Mouse (Mus musculus) intestine, postnatal 0 days (tissue): ENCODE data around the gene Ptrh2. TPM values are rescaled to one million over a fixed set of nuclear protein-coding genes. Genes with fewer than 3 reads are reported as not detected.

Source experiments
- ATAC-seq: fragments of 200-750 bp; cut with Nextera tagmentation; 2 replicates; pipeline ENCODE4 v1.8.0; 2017; ENCODE audit warnings: mild to moderate bottlenecking, moderate TSS enrichment, moderate library complexity
- H3K27ac ChIP-seq: fragments of 300-500 bp; sonication (generic); 2 replicates; pipeline ENCODE4 v1.5.1; 2014; ENCODE audit warnings: mild to moderate bottlenecking, low read depth, low read length, moderate library complexity
- H3K27me3 ChIP-seq: fragments of 300-500 bp; sonication (generic); replicated peaks from 2 replicates; pipeline ENCODE4 v1.6.1; 2014; ENCODE audit warnings: low read length, mixed read lengths; ENCODE audit not compliant: control insufficient read depth, insufficient read depth
- H3K36me3 ChIP-seq: fragments of 300-500 bp; sonication (generic); 2 replicates; pipeline ENCODE4 v1.6.1; 2014; ENCODE audit warnings: mild to moderate bottlenecking, moderate library complexity; ENCODE audit not compliant: control insufficient read depth, insufficient read depth
- H3K4me1 ChIP-seq: fragments of 300-500 bp; sonication (generic); replicated peaks from 2 replicates; pipeline ENCODE4 v1.6.1; 2014; ENCODE audit warnings: antibody characterized with exemption, low read length, mixed read lengths; ENCODE audit not compliant: control insufficient read depth, insufficient read depth
- H3K4me2 ChIP-seq: fragments of 300-500 bp; sonication (generic); replicated peaks from 2 replicates; pipeline ENCODE4 v1.6.1; 2014; ENCODE audit warnings: low read depth, mild to moderate bottlenecking, moderate library complexity
- H3K4me3 ChIP-seq: fragments of 300-500 bp; sonication (generic); 2 replicates; pipeline ENCODE4 v1.5.1; 2014; ENCODE audit warnings: low read depth, low read length
- H3K9ac ChIP-seq: fragments of 300-500 bp; sonication (generic); 2 replicates; pipeline ENCODE4 v1.6.1; 2014; ENCODE audit warnings: mild to moderate bottlenecking, low read depth, low read length
- H3K9me3 ChIP-seq: fragments of 300-500 bp; sonication (generic); 2 replicates; pipeline ENCODE4 v1.6.1; 2016; ENCODE audit warnings: mixed run types; ENCODE audit not compliant: control insufficient read depth
- CTCF ChIP-seq: sonication (generic); IDR thresholded peaks from 2 replicates; pipeline ENCODE4 v1.5.1; 2016; ENCODE audit warnings: low read depth, mild to moderate bottlenecking, control low read depth, antibody characterized with exemption, moderate library complexity
- WGBS: fragments of 180-500 bp; shearing (Covaris S2); extraction: QIAGEN DNeasy Blood & Tissue Kit; methylation state at CpG from one replicate; pipeline ENCODE4 v1.1.7; 2014; 5-methylcytosine and 5-hydroxymethylcytosine counted together
- polyA plus RNA-seq: library from polyadenylated mRNA; unstranded; fragments of >200 nt; fragmentation: Nextera tagmentation; extraction: Ambion mirVana; gene quantifications from 2 replicates; pipeline ENCODE4 v1.2.1, GENCODE M21; 2015

Ptrh2 gene
- polyA plus RNA-seq, 1 experiment from 2014 or later = 14.2 TPM

DNA sequence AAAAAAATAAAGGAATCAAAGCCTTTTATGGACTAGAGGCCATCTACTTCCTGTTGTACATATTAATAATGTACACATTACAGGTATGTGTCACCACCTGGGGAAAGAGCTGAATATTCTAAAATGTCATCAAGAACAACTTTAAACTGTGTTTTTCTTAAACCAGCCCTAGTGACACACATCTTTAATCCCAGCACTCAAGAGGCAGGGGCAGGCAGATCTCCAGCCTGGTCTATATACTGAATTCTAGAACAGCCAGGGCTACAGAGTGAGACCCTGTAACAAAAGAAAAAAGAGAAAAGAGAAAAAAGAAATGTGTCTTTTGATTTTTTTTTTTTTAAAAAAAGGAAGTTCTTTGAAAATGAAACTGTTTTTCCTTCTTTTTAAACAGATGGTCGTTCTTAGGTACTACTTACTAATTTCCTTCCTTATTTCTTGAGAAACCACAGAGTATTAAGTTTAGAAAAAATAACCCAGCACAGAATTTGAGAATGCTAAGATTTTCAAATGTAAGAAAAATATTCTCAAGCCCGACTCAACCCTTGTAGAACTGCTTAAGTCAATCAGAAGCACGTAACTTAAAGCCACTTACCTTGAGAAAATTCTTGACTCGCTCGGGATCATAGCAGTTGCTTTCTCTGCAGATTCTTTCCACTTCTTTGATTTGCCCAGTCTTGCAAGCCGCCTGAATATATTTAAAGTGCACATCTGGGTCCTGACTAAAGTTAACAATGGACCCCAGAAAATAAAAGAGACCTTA is 33.7 kb downstream of the Ptrh2 start:
- peaks cover 72% of the 10 kb centered on the region for H3K36me3 ChIP-seq
- no peaks in the 10 kb centered on the region for H3K4me1 ChIP-seq
- 91% methylated on average over 6 of the region's 6 CpGs for WGBS
- no peak overlapping the region for H3K27ac ChIP-seq
- no peak overlapping the region for H3K4me2 ChIP-seq
- no peak overlapping the region for H3K9ac ChIP-seq
- ATAC-seq = no peak
- no peak overlapping the region for H3K4me3 ChIP-seq
- no peaks in the 10 kb centered on the region for H3K9me3 ChIP-seq
- TF ChIP-seq CTCF = no peak
- no peaks in the 10 kb centered on the region for H3K27me3 ChIP-seq

DNA sequence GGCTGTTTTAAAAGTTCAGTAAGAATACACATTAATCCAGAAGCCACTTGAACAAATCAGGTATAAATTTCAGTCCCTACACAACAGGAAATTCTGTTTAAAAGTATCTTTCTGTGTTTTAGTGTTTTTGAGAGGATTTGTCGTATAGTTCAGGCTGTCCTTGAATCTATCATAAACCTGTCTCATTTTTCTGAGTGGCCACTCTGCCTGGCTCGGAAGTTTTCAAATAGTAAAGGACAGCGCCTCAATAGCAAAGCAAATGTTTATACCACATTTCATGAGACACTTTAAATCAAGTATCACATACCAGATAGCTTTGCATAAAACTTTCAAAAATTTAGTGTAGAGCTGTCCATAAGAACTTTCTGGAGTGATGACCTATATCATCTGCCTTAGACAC is 34.6 kb downstream of the Ptrh2 start:
- no peak for ATAC-seq
- TF ChIP-seq CTCF = no peak
- no peak overlapping the region for H3K4me2 ChIP-seq
- H3K4me1 ChIP-seq = no peaks in the 10 kb centered on the region
- 84% methylated on average over 3 of the region's 3 CpGs for WGBS
- no peak overlapping the region for H3K4me3 ChIP-seq
- H3K9me3 ChIP-seq = no peaks in the 10 kb centered on the region
- no peaks in the 10 kb centered on the region for H3K27me3 ChIP-seq
- H3K9ac ChIP-seq = no peak overlapping the region
- no peak overlapping the region for H3K27ac ChIP-seq
- H3K36me3 ChIP-seq = peaks cover 71% of the 10 kb centered on the region

DNA sequence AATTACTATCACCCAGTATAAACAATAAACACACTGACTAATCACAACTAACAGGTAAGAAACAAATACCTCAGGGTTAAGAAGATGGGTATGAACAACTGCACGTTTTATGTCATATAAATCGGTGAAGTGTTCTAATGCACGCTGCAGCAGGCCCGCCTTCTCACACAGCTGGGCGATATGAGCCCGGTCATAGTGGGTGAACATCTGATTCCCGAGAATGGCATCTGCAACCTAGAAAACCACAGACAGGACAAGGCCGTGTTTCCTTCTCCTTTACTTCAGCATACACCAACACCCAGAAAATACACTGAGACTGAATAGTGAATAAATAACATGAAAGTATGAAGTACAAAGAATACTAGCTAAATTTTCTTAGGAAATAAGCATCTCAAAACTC is 35.6 kb downstream of the Ptrh2 start:
- Histone ChIP-seq H3K4me1 (no peaks in the 10 kb centered on the region), H3K4me2 (no peak overlapping the region), H3K27me3 (no peaks in the 10 kb centered on the region), H3K27ac (no peak overlapping the region), H3K9me3 (no peaks in the 10 kb centered on the region), H3K9ac (no peak overlapping the region), H3K36me3 (peaks cover 70% of the 10 kb centered on the region), H3K4me3 (no peak overlapping the region)
- no peak for TF ChIP-seq CTCF
- WGBS = 90% methylated on average over 8 of the region's 8 CpGs
- no peak for ATAC-seq

DNA sequence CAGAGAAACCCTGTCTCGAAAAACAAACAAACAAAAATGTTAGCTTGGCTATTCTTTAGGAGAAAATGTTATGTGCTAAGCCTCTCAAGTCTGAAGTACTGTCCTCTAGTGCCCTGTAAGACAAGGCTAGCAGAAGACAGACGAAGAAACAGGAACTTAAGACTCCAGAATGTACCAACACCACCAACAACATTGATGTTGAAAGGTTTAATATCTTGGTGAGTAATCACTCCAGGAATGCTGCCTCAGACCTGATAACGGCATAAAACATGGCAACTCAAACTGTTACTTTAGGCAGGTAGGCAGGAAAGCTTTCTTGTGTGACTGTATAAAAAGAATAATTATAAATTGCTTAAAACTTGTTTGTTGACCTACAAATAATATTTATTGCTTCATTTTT is 40.2 kb downstream of the Ptrh2 start:
- H3K9me3 ChIP-seq = no peaks in the 10 kb centered on the region
- ATAC-seq = no peak
- WGBS = 78% methylated on average over 3 of the region's 3 CpGs
- no peaks in the 10 kb centered on the region for H3K27me3 ChIP-seq
- H3K27ac ChIP-seq = no peak overlapping the region
- no peak overlapping the region for H3K9ac ChIP-seq
- no peak overlapping the region for H3K4me2 ChIP-seq
- no peak overlapping the region for H3K4me3 ChIP-seq
- no peaks in the 10 kb centered on the region for H3K4me1 ChIP-seq
- peaks cover 68% of the 10 kb centered on the region for H3K36me3 ChIP-seq
- no peak for TF ChIP-seq CTCF

DNA sequence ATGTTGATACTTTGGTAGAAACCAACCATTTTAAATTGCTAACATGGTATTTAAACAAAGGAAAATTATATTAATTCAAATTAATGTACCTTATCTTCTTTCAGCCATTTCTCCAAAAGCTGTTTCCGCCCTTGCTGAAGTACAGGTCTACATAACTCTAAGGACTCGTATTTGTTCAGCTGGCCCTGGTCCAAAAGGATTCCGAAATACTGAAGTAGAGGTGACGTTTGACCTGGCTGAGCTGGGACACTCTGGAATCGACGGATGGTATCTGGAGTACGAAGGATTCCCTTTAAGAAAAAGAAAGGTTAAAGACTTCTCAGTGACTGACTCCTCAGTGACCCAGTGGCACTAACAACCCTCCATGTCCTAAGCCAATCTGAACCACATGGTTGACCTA is 41.2 kb downstream of the Ptrh2 start:
- Histone ChIP-seq H3K4me3 (no peak overlapping the region), H3K4me1 (no peaks in the 10 kb centered on the region), H3K27me3 (no peaks in the 10 kb centered on the region), H3K9me3 (no peaks in the 10 kb centered on the region), H3K27ac (no peak overlapping the region), H3K9ac (no peak overlapping the region), H3K36me3 (peaks cover 65% of the 10 kb centered on the region), H3K4me2 (no peak overlapping the region)
- WGBS = 84% methylated on average over 7 of the region's 7 CpGs
- ATAC-seq = no peak
- TF ChIP-seq CTCF = no peak

DNA sequence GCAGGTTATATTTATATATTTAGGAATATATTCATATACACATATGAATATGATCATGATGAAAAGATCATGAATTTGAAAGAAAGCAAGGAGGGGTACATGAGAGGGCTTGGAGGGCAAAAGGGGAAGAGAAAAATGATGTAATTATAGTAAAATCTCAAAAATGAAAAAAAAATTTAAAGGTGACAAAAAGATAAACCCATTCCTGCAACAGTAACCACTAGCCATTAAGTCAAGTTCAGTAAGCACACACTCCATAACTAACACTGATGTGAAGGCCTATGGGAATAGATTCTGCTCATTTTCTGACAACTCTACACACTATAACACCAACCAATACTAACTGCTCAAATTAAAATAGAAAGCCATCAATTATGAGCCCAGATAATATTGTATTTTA is 41.8 kb downstream of the Ptrh2 start:
- Histone ChIP-seq H3K9me3 (no peaks in the 10 kb centered on the region), H3K27ac (no peak overlapping the region), H3K4me2 (no peak overlapping the region), H3K4me1 (no peaks in the 10 kb centered on the region), H3K4me3 (no peak overlapping the region), H3K36me3 (peaks cover 60% of the 10 kb centered on the region), H3K27me3 (no peaks in the 10 kb centered on the region), H3K9ac (no peak overlapping the region)
- ATAC-seq = no peak
- no peak for TF ChIP-seq CTCF
